Mouse (Mus musculus) ES-Bruce4 (cell line): ENCODE data around the gene Akap11.

ENCODE experiments used
- CTCF ChIP-seq: IDR thresholded peaks from one replicate; pipeline ENCODE4 v1.8.1; 2011; ENCODE audit warnings: low read depth, low read length
- POLR2A ChIP-seq: IDR thresholded peaks from one replicate; pipeline ENCODE4 v1.8.1; 2011; ENCODE audit warnings: low read length; ENCODE audit not compliant: insufficient read depth

DNA sequence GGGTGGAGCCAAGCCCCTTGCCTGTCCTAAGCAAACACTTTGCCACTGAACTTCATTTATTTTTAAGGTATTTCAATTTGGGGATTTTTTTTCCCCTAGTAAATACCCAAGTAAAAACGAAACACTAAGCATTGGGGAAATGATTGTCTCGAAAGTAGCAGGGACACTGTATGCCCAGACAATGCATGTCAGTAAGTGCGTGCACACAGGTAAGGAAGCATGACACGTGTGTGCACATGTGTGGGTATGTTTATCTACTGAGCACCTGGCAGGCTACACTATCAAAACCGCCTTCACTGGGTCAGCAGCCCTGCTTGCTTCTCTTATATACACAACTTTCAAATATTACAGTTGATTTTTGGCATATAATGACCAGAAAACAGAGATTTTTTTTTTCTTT, 31.8 kb upstream of the Akap11 start:
- no peak for TF ChIP-seq POLR2A
- no peak for TF ChIP-seq CTCF
